Mouse (Mus musculus): ENCODE measurements around the gene Rhbdl1.

GRCm38 (mm10) chr17:25834595-25835222 lies 2.4 kb downstream of the Rhbdl1 start:
- TF ChIP-seq CTCF (IDR thresholded peaks at IDR 0.05; ENCODE audit: borderline replicate concordance, control insufficient read depth, extremely low read depth, insufficient read depth, low read length, poor library complexity) (no peak), POLR2A (IDR thresholded peaks at IDR 0.05; ENCODE audit: control insufficient read depth, extremely low read depth, insufficient read depth, low read length, poor library complexity) (no peak)

Data from thymus, adult 2 months (tissue).